Mouse (Mus musculus): ENCODE results near the gene Sub1. TPM values are rescaled to one million over a fixed set of nuclear protein-coding genes. Genes with fewer than 3 reads are reported as not detected.

The Sub1 gene
- polyA plus RNA-seq, 1 experiment from 2014 or later, result 1,109 TPM

DNA sequence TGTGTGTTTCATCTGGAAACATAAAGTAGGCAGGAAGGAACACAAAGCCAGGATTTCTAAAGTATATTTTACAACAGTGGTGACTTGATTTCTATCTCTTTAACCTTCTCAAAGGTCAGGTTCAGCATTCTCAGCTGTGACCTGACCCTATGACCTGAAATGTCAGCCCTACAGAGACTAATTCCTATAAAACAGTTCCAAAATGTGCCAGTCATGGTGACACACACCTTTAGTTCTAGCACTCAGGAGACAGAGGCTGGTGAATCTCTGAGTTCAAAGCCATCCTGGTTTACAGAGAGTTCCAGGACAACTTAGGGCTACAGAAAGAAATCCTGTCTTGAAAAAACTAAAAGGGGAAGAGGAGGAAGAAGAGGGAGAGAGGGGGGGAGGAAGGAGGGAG, 36.4 kb upstream of the Sub1 start:
- no peak overlapping the region for H3K27ac ChIP-seq (replicated peaks; ENCODE audit: low read depth, low read length)
- H3K9ac ChIP-seq (ENCODE audit: low read length), result no peak overlapping the region
- no peaks in the 10 kb centered on the region for H3K9me3 ChIP-seq (ENCODE audit: control insufficient read depth, low read length)
- ATAC-seq (ENCODE audit: insufficient number of reproducible peaks, low FRiP score, low TSS enrichment, low read depth) (no peak), DNase-seq (ENCODE audit: low spot score) (no peak)
- no peak overlapping the region for H3K4me2 ChIP-seq (ENCODE audit: low read depth, severe bottlenecking)
- H3K4me3 ChIP-seq (ENCODE audit: low read depth, low read length), result no peak overlapping the region
- no peaks in the 10 kb centered on the region for H3K27me3 ChIP-seq (ENCODE audit: control insufficient read depth, insufficient read depth, low read length)
- no peaks in the 10 kb centered on the region for H3K36me3 ChIP-seq (ENCODE audit: control insufficient read depth, insufficient read depth, low read length)
- H3K4me1 ChIP-seq (ENCODE audit: control insufficient read depth, insufficient read depth, low read length), result no peaks in the 10 kb centered on the region

DNA sequence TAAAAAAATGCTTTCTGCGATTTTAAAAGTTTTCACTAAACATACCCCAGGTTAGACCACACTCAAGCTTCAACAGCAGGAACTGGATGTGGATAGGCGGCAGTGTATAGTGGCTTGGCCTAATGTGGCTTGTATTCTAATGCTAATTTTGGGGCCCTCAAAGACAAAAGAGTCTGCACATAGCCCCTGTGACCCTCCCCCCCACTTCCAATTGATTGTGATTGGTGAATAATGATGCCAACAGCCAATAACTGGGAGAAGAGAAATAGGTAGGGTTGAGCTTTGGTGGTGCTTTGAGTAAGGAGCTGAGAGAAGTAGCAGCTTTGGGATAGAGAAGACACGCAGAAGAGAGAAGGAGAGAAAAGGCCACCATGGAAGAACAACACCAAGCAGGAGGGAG, 35.7 kb upstream of the Sub1 start:
- H3K27me3 ChIP-seq (ENCODE audit: control insufficient read depth, insufficient read depth, low read length), result no peaks in the 10 kb centered on the region
- no peaks in the 10 kb centered on the region for H3K4me1 ChIP-seq (ENCODE audit: control insufficient read depth, insufficient read depth, low read length)
- WGBS, result 96% methylated on average over 3 of the region's 3 CpGs
- no peaks in the 10 kb centered on the region for H3K9me3 ChIP-seq (ENCODE audit: control insufficient read depth, low read length)
- no peak for ATAC-seq (ENCODE audit: insufficient number of reproducible peaks, low FRiP score, low TSS enrichment, low read depth)
- no peak overlapping the region for H3K9ac ChIP-seq (ENCODE audit: low read length)
- no peak overlapping the region for H3K4me2 ChIP-seq (ENCODE audit: low read depth, severe bottlenecking)
- no peak overlapping the region for H3K4me3 ChIP-seq (ENCODE audit: low read depth, low read length)
- no peaks in the 10 kb centered on the region for H3K36me3 ChIP-seq (ENCODE audit: control insufficient read depth, insufficient read depth, low read length)
- DNase-seq (ENCODE audit: low spot score), result no peak
- no peak overlapping the region for H3K27ac ChIP-seq (replicated peaks; ENCODE audit: low read depth, low read length)

DNA sequence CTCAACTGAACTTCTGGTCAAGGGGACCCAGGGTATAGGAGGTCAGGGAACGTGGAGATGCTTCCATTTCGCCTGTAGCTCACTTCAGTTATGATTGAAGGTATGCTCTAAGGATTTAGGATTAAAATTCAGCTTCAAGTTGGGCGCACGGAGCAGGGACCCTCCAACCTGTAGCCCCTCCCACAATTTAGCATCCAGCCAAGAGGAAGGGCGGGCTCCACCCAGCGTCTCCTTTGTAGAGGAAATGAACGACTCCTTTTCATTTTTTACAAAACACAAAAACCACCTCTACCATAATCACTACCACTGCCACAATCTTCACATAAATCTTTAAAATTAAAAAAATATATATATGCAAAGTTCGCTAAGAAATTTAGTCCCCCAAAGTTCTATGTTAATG, 35.1 kb upstream of the Sub1 start:
- no peak overlapping the region for H3K9ac ChIP-seq (ENCODE audit: low read length)
- no peak overlapping the region for H3K27ac ChIP-seq (replicated peaks; ENCODE audit: low read depth, low read length)
- no peaks in the 10 kb centered on the region for H3K27me3 ChIP-seq (ENCODE audit: control insufficient read depth, insufficient read depth, low read length)
- no peak overlapping the region for H3K4me2 ChIP-seq (ENCODE audit: low read depth, severe bottlenecking)
- 89% methylated on average over 8 of the region's 8 CpGs for WGBS
- no peaks in the 10 kb centered on the region for H3K36me3 ChIP-seq (ENCODE audit: control insufficient read depth, insufficient read depth, low read length)
- DNase-seq (ENCODE audit: low spot score) (no peak), ATAC-seq (ENCODE audit: insufficient number of reproducible peaks, low FRiP score, low TSS enrichment, low read depth) (no peak)
- H3K4me1 ChIP-seq (ENCODE audit: control insufficient read depth, insufficient read depth, low read length), result no peaks in the 10 kb centered on the region
- H3K9me3 ChIP-seq (ENCODE audit: control insufficient read depth, low read length), result no peaks in the 10 kb centered on the region
- no peak overlapping the region for H3K4me3 ChIP-seq (ENCODE audit: low read depth, low read length)

- no peak overlapping the region for H3K9ac ChIP-seq (ENCODE audit: low read length)
- no peaks in the 10 kb centered on the region for H3K36me3 ChIP-seq (ENCODE audit: control insufficient read depth, insufficient read depth, low read length)
- no peaks in the 10 kb centered on the region for H3K4me1 ChIP-seq (ENCODE audit: control insufficient read depth, insufficient read depth, low read length)
- no peaks in the 10 kb centered on the region for H3K27me3 ChIP-seq (ENCODE audit: control insufficient read depth, insufficient read depth, low read length)
- WGBS, result 83% methylated on average over 4 of the region's 4 CpGs
- no peak overlapping the region for H3K4me3 ChIP-seq (ENCODE audit: low read depth, low read length)
- H3K4me2 ChIP-seq (ENCODE audit: low read depth, severe bottlenecking), result no peak overlapping the region
- no peak overlapping the region for H3K27ac ChIP-seq (replicated peaks; ENCODE audit: low read depth, low read length)
- ATAC-seq (ENCODE audit: insufficient number of reproducible peaks, low FRiP score, low TSS enrichment, low read depth), result no peak
- no peaks in the 10 kb centered on the region for H3K9me3 ChIP-seq (ENCODE audit: control insufficient read depth, low read length)
- no peak for DNase-seq (ENCODE audit: low spot score)
Observed at GRCm38 (mm10) chr15:12030221-12030620, 33.4 kb upstream of the Sub1 start.

DNA sequence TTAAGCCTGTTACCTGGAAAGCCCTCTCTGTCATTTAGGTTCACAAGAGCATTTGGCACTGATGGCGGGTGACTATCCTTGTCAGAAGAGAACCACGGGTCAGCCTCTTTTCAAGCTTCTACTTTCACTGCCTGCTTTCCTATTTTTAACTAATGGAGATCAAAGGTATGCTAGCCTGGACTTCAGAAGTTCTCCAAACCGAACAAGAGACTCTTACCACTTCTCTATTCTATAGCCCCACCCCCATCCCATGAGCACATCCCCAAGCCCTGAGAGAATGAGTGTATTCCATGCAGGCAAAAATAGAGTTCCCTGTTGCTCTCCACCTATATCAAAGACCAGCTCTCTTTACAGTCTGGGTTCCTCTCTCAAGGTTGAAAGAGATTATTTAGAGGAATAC, 31.0 kb upstream of the Sub1 start:
- H3K27ac ChIP-seq (replicated peaks; ENCODE audit: low read depth, low read length), result no peak overlapping the region
- no peaks in the 10 kb centered on the region for H3K27me3 ChIP-seq (ENCODE audit: control insufficient read depth, insufficient read depth, low read length)
- WGBS, result 73% methylated on average over 3 of the region's 3 CpGs
- no peaks in the 10 kb centered on the region for H3K4me1 ChIP-seq (ENCODE audit: control insufficient read depth, insufficient read depth, low read length)
- no peaks in the 10 kb centered on the region for H3K9me3 ChIP-seq (ENCODE audit: control insufficient read depth, low read length)
- H3K36me3 ChIP-seq (ENCODE audit: control insufficient read depth, insufficient read depth, low read length), result no peaks in the 10 kb centered on the region
- H3K4me3 ChIP-seq (ENCODE audit: low read depth, low read length), result no peak overlapping the region
- H3K9ac ChIP-seq (ENCODE audit: low read length), result no peak overlapping the region
- H3K4me2 ChIP-seq (ENCODE audit: low read depth, severe bottlenecking), result no peak overlapping the region
- DNase-seq (ENCODE audit: low spot score) (no peak), ATAC-seq (ENCODE audit: insufficient number of reproducible peaks, low FRiP score, low TSS enrichment, low read depth) (no peak)

DNA sequence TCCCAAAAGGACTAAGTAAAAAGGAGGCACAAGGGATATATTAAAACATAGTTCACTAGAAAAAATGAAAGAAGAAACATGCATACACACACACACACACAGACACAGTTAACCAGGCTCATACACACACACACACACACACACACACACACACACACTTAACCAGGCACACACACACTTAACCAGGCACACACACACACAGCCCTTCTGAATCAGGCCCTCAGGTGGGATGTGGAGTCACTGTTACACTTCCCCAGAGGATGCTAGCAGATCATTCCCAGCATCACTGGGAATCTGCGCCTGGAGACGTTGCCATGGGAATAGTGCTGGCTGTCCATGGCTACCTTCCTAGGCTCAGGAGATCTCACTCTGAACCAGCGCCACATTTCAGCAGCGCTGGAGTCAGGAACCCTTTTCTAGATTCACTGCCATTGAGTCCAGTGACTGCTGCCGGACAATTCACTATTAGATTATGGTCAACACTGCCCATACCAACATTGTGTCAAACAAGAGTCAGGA, 30.2 kb upstream of the Sub1 start:
- Histone ChIP-seq H3K4me3 (ENCODE audit: low read depth, low read length) (no peak overlapping the region), H3K9ac (ENCODE audit: low read length) (no peak overlapping the region), H3K4me2 (ENCODE audit: low read depth, severe bottlenecking) (no peak overlapping the region), H3K9me3 (ENCODE audit: control insufficient read depth, low read length) (no peaks in the 10 kb centered on the region), H3K27ac (replicated peaks; ENCODE audit: low read depth, low read length) (no peak overlapping the region), H3K27me3 (ENCODE audit: control insufficient read depth, insufficient read depth, low read length) (no peaks in the 10 kb centered on the region), H3K36me3 (ENCODE audit: control insufficient read depth, insufficient read depth, low read length) (no peaks in the 10 kb centered on the region), H3K4me1 (ENCODE audit: control insufficient read depth, insufficient read depth, low read length) (no peaks in the 10 kb centered on the region)
- no peak for ATAC-seq (ENCODE audit: insufficient number of reproducible peaks, low FRiP score, low TSS enrichment, low read depth)
- DNase-seq (ENCODE audit: low spot score), result no peak
- 87% methylated on average over 5 of the region's 5 CpGs for WGBS

- no peaks in the 10 kb centered on the region for H3K36me3 ChIP-seq (ENCODE audit: control insufficient read depth, insufficient read depth, low read length)
- no peak for ATAC-seq (ENCODE audit: insufficient number of reproducible peaks, low FRiP score, low TSS enrichment, low read depth)
- no peak overlapping the region for H3K27ac ChIP-seq (replicated peaks; ENCODE audit: low read depth, low read length)
- H3K4me1 ChIP-seq (ENCODE audit: control insufficient read depth, insufficient read depth, low read length), result no peaks in the 10 kb centered on the region
- DNase-seq (ENCODE audit: low spot score), result no peak
- no peaks in the 10 kb centered on the region for H3K9me3 ChIP-seq (ENCODE audit: control insufficient read depth, low read length)
- H3K27me3 ChIP-seq (ENCODE audit: control insufficient read depth, insufficient read depth, low read length), result no peaks in the 10 kb centered on the region
- WGBS, result 89% methylated on average over 5 of the region's 5 CpGs
- no peak overlapping the region for H3K9ac ChIP-seq (ENCODE audit: low read length)
- H3K4me3 ChIP-seq (ENCODE audit: low read depth, low read length), result no peak overlapping the region
- no peak overlapping the region for H3K4me2 ChIP-seq (ENCODE audit: low read depth, severe bottlenecking)
Observed at GRCm38 (mm10) chr15:12026026-12026425, 29.2 kb upstream of the Sub1 start.

DNA sequence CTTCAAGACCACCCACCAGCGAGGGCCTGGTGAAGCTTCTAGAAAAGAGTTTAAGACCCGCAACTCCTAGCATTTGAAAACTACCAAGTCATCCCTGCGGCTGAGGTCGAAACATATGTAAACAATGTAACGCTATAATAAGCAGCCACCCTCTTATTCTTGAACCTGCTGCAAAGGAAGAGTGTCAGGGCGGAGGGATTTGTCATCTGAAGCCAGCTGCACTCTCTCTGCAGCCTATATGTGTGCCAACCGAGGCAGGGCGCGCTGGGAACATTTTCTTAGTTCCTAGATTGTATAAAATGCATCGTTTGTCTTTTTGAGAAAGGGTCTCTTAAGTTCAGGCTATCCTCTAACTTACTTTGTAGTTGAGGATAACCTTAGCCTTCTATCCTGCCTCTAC, 28.6 kb upstream of the Sub1 start:
- ATAC-seq (ENCODE audit: insufficient number of reproducible peaks, low FRiP score, low TSS enrichment, low read depth), result no peak
- 83% methylated on average over 10 of the region's 10 CpGs for WGBS
- DNase-seq (ENCODE audit: low spot score), result no peak
- Histone ChIP-seq H3K4me3 (ENCODE audit: low read depth, low read length) (no peak overlapping the region), H3K27me3 (ENCODE audit: control insufficient read depth, insufficient read depth, low read length) (no peaks in the 10 kb centered on the region), H3K4me2 (ENCODE audit: low read depth, severe bottlenecking) (no peak overlapping the region), H3K9ac (ENCODE audit: low read length) (no peak overlapping the region), H3K27ac (replicated peaks; ENCODE audit: low read depth, low read length) (no peak overlapping the region), H3K36me3 (ENCODE audit: control insufficient read depth, insufficient read depth, low read length) (no peaks in the 10 kb centered on the region), H3K9me3 (ENCODE audit: control insufficient read depth, low read length) (no peaks in the 10 kb centered on the region), H3K4me1 (ENCODE audit: control insufficient read depth, insufficient read depth, low read length) (no peaks in the 10 kb centered on the region)

DNA sequence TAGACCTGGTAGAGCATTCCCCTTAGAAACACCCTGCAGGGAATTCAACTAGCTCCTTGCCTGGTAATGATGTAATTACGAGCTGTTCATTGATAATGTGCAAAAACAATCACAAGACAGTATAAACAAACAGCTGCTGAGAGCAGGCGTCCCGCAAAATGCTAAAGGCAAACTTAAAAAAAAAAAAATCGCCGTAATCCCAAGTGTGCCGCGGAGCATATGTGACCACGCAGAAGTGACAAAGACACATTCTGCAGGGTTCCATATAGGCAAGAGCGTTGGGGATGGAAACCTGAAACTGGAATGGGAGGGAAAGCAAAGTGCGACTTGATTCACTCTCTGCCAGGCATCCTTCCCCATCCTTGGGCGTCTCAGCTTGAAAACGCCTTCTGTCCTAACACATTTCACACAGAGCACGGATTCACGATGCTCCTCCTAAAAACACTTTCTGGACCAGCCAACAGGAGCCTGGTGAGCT, 28.0 kb upstream of the Sub1 start:
- no peaks in the 10 kb centered on the region for H3K9me3 ChIP-seq (ENCODE audit: control insufficient read depth, low read length)
- no peak overlapping the region for H3K4me2 ChIP-seq (ENCODE audit: low read depth, severe bottlenecking)
- H3K27me3 ChIP-seq (ENCODE audit: control insufficient read depth, insufficient read depth, low read length), result no peaks in the 10 kb centered on the region
- no peak overlapping the region for H3K27ac ChIP-seq (replicated peaks; ENCODE audit: low read depth, low read length)
- H3K4me3 ChIP-seq (ENCODE audit: low read depth, low read length), result no peak overlapping the region
- H3K36me3 ChIP-seq (ENCODE audit: control insufficient read depth, insufficient read depth, low read length), result no peaks in the 10 kb centered on the region
- DNase-seq (ENCODE audit: low spot score) (no peak), ATAC-seq (ENCODE audit: insufficient number of reproducible peaks, low FRiP score, low TSS enrichment, low read depth) (no peak)
- 46% methylated on average over 14 of the region's 14 CpGs for WGBS
- H3K9ac ChIP-seq (ENCODE audit: low read length), result no peak overlapping the region
- H3K4me1 ChIP-seq (ENCODE audit: control insufficient read depth, insufficient read depth, low read length), result no peaks in the 10 kb centered on the region

All from limb, embryonic 11.5 days (tissue).